Mouse (Mus musculus) gastrocnemius, postnatal 36 days (tissue): ENCODE results near the gene Ing4. TPM values are rescaled to one million over a fixed set of nuclear protein-coding genes. Genes with fewer than 3 reads are reported as not detected.
"Not testable (repeated sequence)": the region's sequence is repeated elsewhere in the genome, so short reads cannot be mapped to it uniquely, and the experiment has no call there.

Source experiments
- DNase-seq, 2 experiments: peaks; one replicate each; pipeline ENCODE4 v3.0.0; 2022
- intact Hi-C: fragments of 180-260 bp; cut with DNase I; formaldehyde crosslinking; loops from one replicate; pipeline ENCODE4 v1.15.1; 2025
- long read RNA-seq, 2 experiments: library from polyadenylated mRNA; stranded (forward); transcript quantifications; one replicate each; pipeline ENCODE4 v2.0.0; 2021
- total RNA-seq, 2 experiments: library from RNA; stranded (reverse); gene quantifications; 2 replicates each; pipeline ENCODE4 v1.2.3; 2021

Gene Ing4
- 10 to 100 TPM; 26.4 to 31.1 TPM for total RNA-seq
- long read RNA-seq, experiment 1, transcript Ing4-201 (8 exons, 1,629 nt), result major isoform, 13 of 28 reads
- long read RNA-seq, experiment 1, partial matches to known transcripts, result 4 of 28 reads
- long read RNA-seq, experiment 1, other reads (novel, unspliced or antisense), result 8 of 28 reads
- long read RNA-seq, experiment 2, transcript Ing4-201 (8 exons, 1,629 nt), result major isoform, 17 of 32 reads
- long read RNA-seq, experiment 2, partial matches to known transcripts, result 0 of 32 reads
- long read RNA-seq, experiment 2, other reads (novel, unspliced or antisense), result 14 of 32 reads

DNA sequence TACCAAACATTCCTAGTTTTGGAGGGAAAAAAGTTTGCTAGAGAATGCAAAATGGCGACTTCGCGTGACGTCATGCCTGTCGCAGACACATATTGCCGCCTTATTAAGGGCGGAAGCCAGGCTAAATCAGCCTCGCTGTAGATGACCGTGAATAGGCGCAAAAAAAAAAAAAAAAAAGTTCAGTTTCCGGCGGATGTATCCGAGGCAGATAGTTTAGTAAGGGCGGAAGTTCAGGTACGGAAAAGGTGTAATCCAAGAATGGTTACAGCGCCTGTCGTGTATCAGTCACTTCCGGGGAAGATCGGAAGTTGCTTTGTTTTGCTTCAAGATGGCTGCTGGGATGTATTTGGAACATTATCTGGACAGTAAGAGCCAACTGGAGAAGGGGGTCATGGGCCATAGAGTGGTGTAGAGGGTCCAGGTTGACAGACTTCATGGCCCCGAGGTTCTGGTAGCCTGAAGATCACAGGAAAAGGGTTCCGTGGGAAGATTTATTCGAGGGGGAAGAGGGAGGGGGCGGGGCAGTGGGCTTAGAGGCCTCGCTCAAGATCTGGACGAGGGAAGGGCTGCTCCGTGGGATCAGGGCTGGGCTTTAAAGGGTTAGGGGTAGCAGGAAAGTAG is at the start of gene Ing4:
TSS of gene Ing4 (plus strand) at position 228 of the 621 bp plus-strand sequence.
- DNase-seq, result peak; percentile 78 to 83
- intact Hi-C loops, result loop anchor here (1.0 to 10.0 kb wide), 3 partner anchors 30 to 325 kb away; partner anchors contain the start of genes Emg1, Nop2, Phb2 and Zfp384

DNA sequence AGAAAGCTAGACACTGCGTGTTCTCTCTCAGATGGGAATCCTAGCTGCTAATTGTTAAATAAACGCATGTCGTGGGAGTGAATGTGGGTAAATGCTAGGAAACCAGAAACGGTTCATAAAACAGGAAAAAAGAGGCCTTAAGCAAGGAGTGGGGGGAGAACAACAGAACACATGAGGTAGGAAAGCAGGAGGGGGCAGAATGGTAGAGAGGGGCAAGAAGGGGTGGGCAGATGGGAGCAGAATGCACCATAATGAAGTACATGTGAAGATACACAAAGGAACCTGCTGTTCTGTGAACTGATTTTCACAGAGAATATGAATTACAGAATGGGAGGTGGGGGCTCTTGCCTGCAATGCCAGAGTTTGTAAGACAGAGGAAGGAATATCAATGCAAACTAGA is 47.3 kb upstream of the Ing4 start:
- no peak for DNase-seq
- intact Hi-C loops, result no loop called here

DNA sequence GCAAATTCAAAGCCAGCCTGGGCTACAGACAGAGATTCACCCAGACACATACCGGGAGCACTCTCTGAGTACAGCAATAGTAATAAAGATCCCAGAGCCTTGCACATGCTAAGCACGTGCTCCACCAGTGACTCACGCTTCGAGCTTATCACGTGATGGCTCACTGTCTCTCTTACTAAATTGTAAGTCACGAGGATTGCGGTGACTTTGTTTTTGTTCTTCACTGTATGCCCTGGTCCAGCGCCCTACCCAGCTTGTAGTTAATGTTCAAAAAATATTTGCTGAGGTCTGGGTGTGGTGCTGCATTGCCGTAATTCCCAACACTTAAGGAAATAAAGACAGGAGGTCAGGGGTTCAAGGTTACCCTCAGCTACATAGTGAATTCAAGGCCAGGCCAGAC is 46.2 kb upstream of the Ing4 start:
- intact Hi-C loops, result no loop called here
- no peak for DNase-seq

DNA sequence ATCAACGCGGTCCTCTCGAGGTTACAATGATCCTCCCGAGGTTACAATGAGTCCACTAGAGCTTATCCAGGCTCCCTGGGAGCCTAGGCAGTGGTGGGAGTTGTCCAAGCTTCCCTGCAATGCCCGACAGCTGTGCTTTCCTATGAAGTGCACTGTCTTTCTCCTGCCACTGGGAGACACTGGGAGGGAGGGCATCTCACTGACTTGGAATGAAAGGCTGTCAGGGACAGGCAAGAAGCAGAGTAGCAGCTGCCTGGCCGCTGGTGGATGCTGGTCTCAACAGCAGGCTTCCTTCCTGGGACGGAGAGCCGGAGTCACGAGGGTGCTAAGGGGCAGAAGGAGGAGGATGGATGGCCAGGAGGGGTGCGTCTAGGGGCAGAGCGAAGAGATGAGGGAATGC is 45.7 kb upstream of the Ing4 start:
- intact Hi-C loops, result no loop called here

DNA sequence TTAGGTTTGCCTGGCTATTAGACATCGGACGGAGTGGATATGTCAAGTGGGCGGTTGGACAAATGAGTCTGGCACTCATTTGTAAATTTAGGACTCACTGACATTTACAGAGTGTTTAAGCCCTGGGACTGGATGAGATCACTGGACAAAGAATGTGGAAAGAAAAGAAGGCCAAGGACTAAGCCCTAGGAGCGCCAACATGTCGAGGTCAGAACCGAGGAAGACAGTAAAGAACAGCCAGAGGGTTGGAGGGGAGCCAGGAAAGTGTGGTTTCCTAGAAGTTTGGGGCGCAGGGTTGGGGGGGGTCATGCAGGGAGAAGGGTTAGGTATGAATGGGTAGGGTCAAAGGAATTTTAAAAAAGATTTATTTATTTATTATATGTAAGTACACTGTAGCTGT is 44.3 kb upstream of the Ing4 start:
- no peak for DNase-seq
- intact Hi-C loops, result no loop called here

More for the DNA sequence above, 45.7 kb upstream of the Ing4 start:
- no peak for DNase-seq

DNA sequence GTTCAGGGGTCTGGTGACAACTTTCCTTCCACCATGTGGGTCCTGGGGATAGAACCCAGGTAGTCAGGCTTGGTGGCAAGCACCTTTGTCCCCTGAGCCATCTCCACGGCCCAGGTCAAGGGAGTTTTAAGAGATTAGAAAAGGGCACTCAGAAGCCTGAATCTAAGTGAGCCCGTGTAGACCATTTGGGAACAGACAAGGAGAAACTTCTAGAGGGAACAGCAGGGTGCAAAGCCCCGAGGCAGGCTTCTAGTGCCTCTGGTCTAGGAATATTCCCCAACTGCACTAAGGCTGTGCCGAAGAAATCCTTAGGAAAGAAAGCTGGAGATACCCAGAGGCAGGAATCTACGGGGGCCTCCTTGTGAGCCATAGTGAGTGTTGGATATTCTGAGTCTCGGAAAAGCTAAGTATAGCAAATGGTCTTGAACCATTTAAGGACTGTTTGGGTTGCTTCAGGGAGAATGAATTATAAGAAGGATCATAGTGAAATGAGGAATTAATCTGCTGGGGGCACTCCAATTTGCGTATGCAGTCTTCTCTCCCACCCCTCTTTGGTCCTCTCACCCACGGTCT is 43.6 kb upstream of the Ing4 start:
- no peak for DNase-seq
- intact Hi-C loops, result no loop called here

DNA sequence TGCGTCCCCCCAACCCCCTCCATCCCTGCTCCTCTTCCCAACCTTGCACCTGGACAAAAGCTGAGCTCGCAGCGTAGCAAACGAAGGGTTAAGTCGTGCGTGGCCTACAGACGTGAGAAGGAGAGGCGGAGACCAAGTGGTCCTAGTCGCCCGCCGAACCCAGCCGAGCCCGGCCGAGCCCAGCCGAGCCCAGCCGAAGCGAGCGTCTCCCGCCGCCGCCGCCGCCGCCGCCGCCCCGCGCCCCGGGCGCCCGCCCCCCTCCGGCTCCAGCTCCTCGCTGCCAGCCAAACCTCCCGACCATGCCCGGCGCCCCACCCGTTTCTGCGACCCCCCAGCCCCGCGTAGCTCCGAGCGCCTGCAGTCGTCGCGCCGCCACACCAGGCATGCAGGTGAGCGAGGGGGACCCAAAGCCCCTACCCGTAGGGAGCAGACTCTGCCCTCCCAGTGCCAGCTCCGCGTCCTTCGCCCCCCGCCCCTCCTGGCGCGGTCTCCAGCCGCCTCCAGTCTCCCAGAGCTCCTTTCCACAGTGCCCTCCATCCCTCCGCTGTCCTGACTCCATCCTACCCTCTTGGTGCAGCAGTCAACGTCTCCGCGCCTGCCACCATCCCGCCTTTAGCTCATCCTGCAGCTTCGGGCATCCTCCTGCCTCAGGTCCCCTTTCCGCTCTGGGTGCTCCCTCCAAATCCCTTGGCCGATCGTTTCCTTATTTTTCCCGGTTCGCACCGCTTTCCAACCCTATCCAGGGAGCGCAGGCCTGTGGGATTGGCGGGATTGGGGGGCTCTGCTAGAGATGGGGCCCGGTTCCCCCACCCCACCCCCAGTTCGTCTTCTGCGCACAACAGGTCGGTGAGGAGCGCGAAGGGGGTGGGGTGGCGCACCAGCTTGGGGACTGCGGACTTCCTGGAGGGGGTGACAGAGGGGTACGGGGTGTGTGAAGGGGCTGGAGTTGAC is 42.7 kb upstream of the Ing4 start, which contains the start of gene Pianp:
TSS of gene Pianp (plus strand) at position 144 of the 951 bp plus-strand sequence.
- DNase-seq, result peak; percentile 60 to 66
- intact Hi-C loops, result no loop called here

DNA sequence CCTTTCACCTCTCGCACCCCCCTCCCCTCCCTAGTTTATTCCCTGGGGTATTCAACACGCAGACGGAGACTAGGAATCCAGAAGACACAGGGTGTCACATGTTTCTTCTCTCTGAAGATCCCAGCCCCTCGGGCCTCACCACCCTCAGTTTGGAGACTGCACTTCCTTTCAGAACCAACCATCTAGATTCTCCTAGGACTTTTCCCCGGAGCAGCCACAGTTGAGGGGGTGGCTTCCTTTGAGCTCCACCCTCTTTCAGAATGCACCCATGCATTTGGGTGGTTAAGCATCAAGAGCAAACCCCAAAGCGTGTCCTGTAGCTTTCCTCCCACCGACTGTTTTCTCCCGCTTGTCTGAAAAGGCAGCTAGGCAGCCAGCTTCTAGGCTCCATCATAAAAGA is 41.5 kb upstream of the Ing4 start:
- intact Hi-C loops, result no loop called here
- DNase-seq, result no peak

DNA sequence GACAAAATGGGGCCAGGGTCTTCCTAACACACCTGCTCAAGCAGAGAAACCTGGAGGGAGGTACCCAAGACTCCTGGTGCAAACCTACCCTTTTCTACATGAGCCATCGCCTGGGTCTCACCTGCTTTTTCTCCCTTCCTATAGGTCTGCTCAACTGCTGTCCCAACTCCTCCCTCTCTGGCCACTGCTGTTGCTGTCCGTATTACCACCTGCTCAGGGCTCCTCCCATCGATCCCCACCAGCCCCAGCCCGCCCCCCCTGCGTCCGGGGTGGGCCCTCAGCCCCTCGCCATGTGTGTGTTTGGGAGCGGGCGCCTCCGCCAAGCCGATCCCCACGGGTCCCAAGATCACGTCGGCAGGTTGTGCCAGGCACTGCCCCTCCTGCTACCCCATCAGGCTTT is 40.5 kb upstream of the Ing4 start:
- intact Hi-C loops, result no loop called here

DNA sequence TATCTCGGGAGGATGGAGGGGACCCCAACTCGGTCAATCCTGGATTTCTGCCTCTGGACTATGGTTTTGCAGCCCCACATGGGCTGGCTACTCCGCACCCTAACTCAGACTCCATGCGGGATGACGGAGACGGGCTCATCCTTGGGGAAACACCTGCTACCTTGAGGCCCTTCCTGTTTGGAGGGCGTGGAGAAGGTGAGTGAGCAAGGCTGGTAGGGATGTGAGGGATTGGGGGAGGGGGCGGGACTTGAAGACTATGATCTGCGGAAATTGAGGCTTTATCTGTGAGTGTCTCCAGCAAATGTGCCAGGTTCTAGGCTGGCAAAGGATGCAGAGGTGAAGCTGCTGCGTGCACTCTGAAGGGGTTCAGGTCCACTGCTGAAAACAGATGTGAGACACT is 40.0 kb upstream of the Ing4 start:
- intact Hi-C loops, result no loop called here
- DNase-seq, result no peak

More for the DNA sequence above, 40.5 kb upstream of the Ing4 start:
- DNase-seq, result no peak

DNA sequence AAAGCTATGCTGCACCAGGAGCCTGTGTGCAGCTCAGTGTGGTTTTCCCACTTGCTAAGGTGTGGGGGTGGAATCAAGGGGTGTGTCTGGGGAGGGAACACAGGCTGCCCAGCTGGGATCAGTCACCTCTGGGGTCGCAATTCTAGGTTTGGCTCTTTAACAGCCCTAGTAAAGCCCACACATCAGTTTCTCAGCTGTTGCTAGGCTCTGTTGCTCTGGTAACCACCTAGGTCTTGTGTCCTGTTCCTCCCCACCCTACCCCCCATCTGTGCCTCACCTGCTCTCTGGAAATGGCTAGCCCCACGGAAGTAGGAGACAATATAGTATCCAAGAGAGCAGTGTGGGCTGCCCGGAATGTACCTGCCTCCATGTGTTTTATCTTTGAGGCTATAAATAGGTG is 35.9 kb upstream of the Ing4 start:
- no peak for DNase-seq
- intact Hi-C loops, result no loop called here

DNA sequence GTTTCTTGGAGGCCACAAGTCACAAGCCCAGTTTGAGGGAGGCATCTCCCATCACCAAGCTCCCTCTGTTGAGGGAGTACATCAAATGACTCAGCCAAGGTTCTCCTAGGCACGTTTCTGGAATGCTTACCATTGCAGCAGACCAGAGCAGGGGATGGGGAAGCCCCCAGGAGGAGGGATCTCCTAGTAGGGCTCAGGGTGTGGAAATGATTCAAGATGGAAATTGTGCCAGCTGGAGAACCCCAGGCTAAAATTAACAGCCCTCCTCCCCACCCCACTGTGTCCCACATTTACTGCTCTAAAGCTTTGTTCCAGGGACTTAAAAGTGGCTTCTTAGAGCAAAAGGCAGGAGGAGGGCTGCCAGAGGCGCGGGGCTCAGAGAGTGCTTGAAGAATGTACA is 34.5 kb upstream of the Ing4 start:
- intact Hi-C loops, result loop anchor here (5.0 kb wide), 1 partner anchor 103 kb away; no protein-coding TSS in a partner anchor
- DNase-seq, result no peak

DNA sequence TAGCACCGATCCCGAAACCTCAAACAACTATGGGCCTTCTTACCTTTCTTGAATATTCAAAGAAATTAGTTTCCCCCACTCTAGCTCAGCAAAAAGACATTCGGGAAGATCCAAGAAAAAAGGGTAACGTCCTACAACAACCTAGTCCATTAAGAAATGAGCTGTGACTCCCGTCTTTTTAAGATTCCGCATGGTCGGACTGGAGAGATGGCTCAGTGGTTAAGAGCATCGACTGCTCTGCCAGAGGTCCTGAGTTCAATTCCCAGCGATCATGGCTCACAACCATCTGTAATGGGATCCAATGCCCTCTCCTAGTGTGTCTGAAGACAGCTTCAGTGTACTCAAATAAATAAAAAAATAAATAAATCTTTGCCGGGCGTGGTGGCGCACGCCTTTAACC is 31.5 kb upstream of the Ing4 start:
- DNase-seq, result no peak
- intact Hi-C loops, result loop anchor here (5.0 kb wide), 1 partner anchor 106 kb away; no protein-coding TSS in a partner anchor

DNA sequence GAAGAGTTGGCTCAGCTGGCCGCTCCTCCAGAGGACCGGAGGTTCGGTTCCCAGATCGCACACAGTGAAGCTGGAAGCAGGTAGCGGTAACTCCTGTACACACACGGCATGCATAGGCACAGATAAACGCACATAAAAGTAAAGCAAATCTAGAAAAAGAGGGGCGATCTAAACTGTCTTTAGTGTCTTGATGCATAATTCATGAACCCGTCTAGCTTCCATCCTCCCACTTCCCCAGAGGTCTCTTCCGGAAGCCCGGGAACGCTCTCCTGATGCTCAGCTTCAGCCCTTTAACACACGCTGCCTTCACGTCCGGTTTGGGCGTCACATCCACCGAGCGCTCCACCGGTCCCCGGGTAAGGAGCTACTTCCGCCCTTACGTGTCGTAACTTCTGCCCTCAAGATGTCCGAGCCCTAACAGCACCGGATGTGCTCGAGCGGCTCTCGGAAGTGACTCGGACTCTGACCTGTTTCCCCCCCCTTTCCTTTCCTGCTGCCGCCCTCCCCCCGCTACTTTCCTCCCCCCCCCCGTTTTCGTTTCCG is 30.9 kb upstream of the Ing4 start:
- intact Hi-C loops, result loop anchor here (1.0 to 5.0 kb wide), 2 partner anchors 31 to 106 kb away; partner anchors contain the start of gene Ing4
- peak; percentile 93 to 96 for DNase-seq

DNA sequence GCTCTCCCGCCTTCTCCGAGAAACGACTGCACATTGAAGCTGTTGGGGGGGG is 30.6 kb upstream of the Ing4 start, which contains the start of gene Zfp384:
TSS of gene Zfp384 (plus strand) at position 17 of the 52 bp plus-strand sequence.
- no peak for DNase-seq
- intact Hi-C loops, result loop anchor here (1.0 to 5.0 kb wide), 2 partner anchors 30 to 107 kb away; partner anchors contain the start of gene Ing4

DNA sequence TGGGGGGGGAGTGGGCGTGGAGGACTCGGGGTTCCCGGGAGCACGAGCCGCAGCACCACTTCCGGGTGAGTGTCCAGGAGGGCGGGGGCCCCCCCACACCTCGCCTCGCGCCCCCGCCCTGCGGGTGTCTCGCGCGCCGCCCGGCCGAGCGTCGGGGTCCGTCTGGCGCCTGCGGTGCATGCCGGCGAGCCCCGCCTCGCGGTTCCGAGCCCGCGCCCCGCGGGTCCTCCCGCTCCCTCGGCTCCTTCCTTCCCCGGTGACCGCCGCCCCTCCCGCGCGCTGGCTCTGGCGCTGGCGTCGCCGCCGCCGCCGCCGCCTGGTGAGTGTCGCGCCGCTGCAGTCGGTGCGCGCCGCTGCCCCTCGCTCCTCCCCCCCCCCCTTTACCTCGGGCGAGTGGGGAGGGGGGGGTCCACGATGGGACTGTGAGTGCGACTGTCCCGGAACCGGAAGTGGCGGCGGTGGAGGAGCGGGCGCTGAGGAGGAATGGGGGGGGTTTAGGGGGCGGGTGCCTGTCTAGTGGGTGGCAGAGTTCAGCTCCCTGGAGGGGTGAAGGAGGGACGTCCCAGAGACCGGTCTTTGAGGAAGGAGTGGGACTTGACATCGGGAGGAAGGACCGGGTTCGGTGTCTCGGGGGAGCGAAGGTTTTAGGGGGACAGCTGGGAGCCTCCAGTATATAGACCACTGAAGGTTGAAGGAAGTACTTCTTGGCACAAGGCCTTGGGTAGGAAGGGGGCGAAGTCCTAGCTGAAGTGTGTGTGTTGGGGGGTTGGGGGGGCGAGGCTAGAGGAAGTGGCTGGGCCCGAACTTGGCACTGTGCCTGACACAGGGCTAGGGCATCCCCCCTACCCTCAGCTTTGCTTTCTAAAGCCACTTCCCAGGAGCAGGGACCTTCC is 30.1 kb upstream of the Ing4 start:
- intact Hi-C loops, result loop anchor here (1.0 to 5.0 kb wide), 2 partner anchors 30 to 107 kb away; partner anchors contain the start of gene Ing4
- peak; percentile 69 to 83 for DNase-seq

DNA sequence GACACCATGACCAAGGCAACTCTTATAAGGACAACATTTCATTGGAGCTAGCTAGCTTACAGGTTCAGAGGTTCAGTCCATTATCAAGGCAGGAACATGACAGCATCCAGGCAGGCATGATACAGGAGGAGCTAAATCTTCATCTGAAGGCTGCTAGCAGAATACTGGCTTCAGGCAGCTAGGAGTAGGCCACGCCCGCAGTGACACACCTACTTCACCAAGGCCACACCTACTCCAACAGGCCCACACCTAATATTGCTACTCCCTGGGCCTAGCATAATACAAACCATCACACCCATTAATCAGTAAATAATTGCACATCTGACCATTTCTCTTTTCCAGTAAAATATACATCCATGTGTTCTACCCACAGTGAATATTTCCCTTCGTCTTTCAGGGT is 21.9 kb upstream of the Ing4 start:
- no peak for DNase-seq
- intact Hi-C loops, result no loop called here

DNA sequence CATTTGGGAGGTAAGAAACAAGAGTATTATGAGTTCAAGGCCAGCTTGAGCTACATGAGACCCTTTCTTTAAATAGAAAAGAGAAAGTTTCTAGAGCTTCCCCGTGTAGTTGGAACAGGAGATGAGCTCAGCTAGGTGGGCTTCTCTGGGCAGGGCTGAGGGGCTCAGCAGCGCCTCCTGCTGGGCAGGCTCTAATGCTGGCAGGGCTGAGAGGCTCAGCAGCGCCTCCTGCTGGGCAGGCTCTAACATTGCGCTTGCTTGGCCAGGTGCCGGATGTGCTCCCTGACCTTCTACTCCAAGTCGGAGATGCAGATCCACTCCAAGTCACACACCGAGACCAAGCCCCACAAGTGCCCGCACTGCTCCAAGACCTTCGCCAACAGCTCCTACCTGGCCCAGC is 9.0 kb upstream of the Ing4 start:
- intact Hi-C loops, result loop anchor here (5.0 to 10.0 kb wide), 2 partner anchors 128 to 316 kb away; partner anchors contain the start of genes Emg1 and Phb2

DNA sequence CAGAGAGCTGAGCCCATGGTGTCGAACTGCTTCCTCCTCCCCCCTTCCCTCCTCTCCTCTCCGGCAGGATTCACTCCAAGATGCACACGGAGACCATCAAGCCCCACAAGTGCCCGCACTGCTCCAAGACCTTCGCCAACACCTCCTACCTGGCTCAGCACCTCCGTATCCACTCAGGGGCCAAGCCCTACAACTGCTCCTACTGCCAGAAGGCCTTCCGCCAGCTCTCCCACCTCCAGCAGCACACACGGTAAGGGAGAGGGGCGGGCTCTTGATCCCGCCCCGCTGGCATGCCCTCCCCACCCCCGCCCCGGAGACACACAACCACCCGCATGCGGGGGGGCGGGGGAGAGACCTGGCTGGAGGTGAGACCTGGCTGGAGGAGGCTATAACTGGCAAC is 8.0 kb upstream of the Ing4 start:
- intact Hi-C loops, result loop anchor here (5.0 to 10.0 kb wide), 2 partner anchors 129 to 317 kb away; partner anchors contain the start of genes Emg1 and Phb2
- no peak for DNase-seq

More for the DNA sequence above, 9.0 kb upstream of the Ing4 start:
- DNase-seq, result not testable (repeated sequence)
